Mouse (Mus musculus): ENCODE results near the gene Wnk4.

Gene Wnk4

DNA sequence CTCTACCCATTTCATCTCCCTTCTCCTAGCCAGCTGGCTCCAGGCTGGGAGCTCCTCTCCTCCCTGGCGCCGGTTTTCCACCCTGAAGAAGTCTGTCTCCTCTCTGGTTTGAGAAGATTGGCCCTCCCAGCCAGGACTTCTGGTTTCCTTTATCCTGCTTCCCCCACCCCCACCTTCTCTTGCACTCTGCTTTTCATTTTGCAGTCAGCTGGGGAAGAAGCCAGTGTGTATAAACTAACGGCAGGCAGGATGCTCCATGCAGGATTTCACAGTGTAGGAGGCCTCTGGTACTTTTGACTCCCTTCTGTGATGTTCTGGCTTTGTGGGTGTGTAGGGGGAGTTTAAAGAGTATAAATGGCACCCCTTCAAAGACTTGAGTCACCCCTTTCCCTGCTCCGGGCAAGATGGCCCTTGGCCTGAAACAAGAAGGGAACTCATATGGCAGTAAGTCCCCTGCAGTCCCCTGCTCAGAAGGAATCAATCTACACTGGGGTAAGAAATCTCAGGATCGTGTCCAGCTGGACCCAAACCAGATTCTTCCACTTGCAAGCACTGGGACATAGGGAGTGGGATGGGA lies 22.2 kb upstream of the Wnk4 start:
- no peak for DNase-seq (ENCODE audit: low read depth, low spot score)

DNA sequence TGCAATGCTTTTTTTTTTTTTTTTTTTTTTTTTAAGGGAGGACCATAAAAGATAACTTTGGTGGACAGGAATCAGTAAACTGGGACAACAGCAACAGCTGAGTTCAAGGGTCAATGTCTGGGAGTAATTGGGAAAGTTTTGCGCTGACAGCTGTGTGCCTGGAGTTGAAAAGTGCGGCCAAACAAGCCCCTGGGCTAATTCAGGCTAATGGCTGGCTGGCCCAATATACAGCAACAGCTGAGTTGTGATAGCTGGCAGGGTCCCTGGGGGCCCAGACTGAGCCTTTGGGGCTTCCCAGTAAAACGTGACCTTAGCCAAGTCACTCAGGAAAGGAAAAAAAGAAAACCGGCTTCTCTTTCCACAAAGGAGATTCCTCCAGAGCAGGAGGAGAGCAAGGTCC lies 15.3 kb upstream of the Wnk4 start:
- no peak for DNase-seq (ENCODE audit: low read depth, low spot score)

- DNase-seq (ENCODE audit: low read depth, low spot score) = no peak
Observed at GRCm38 (mm10) chr11:101245855-101246701, 14.3 kb upstream of the Wnk4 start, which contains the start of gene Ramp2. TSS of gene Ramp2 (plus strand) at chr11:101246028.

GRCm38 (mm10) chr11:101246702-101247012 lies 13.7 kb upstream of the Wnk4 start:
- DNase-seq (ENCODE audit: low read depth, low spot score) = no peak

DNA sequence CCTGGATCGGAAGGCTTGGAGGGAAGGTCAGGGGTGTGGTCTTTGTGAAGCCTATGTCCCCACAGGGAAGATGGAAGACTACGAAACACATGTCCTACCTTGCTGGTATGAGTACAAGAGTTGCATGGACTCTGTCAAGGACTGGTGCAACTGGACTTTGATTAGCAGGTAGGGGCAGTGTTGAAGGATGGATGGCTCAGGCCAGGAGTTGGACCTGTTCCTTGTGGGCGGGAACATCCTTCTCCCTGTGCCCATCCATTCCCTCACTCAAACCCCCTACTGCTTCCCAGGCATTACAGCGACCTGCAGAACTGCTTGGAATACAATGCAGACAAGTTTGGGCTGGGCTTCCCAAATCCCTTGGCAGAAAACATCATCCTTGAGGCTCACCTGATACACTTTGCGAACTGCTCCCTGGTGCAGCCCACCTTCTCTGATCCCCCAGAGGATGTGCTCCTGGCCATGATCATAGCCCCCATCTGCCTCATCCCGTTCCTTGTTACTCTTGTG lies 12.8 kb upstream of the Wnk4 start:
- no peak for DNase-seq (ENCODE audit: low read depth, low spot score)

DNA sequence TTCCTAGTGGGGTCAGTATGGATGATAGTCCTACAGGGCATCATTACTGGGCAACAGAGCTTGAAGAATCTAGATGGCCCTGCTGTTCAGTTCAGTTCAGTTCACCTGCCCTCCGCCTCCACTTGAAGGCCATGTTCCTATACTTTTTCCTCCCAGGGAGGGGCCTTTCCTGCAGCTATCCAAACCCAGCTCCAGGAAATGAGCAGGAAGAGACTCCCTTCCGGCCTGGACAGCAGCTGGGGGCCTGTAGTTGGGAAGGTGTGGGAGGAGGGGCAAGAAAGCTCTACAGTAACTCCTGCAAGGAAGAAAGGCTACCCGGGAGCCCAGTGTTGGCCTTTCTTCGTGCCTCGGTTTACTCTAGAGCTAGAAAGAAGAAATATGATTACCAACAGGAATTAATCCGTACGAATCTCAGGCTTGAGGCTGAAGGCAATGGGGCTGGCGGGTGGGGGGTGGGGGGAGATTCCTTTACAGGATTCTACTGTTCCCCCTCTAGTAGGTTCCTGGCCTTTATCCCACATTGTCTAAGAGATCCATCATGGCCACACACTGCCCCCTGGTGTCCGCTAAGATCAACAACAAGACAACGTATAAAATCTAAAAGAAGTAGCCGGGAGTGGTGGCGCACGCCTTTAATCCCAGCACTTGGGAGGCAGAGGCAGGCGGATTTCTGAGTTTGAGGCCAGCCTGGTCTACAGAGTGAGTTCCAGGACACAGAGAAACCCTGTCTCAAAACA lies 11.9 kb upstream of the Wnk4 start:
- peak; percentile 79 for DNase-seq (ENCODE audit: low read depth, low spot score)

DNA sequence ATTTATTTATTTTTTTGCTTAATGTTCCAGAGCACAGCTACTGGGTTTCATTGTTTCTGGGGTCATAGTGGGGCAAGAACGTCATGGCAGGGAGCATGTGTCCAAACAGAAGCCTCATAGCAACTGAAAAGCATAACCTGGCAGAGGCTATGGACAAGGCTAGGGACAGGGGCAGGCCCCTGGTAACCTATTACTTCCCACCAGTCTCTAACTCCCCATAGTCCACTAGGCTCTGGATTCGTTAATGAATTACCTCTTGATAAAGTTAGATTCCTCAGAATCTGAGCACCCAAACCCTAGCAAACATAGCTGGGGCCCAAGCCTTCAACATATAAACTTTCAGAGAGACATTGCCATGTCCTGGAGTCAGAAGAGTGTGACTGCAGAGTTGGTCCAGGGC lies 9.3 kb upstream of the Wnk4 start:
- DNase-seq (ENCODE audit: low read depth, low spot score) = no peak

GRCm38 (mm10) chr11:101252941-101253340 lies 7.4 kb upstream of the Wnk4 start:
- DNase-seq (ENCODE audit: low read depth, low spot score) = no peak

- peak; percentile 67 for DNase-seq (ENCODE audit: low read depth, low spot score)
Observed at GRCm38 (mm10) chr11:101253613-101254389, 6.6 kb upstream of the Wnk4 start, which contains the start of gene Vps25. TSS of gene Vps25 (plus strand) at chr11:101253707.

DNA sequence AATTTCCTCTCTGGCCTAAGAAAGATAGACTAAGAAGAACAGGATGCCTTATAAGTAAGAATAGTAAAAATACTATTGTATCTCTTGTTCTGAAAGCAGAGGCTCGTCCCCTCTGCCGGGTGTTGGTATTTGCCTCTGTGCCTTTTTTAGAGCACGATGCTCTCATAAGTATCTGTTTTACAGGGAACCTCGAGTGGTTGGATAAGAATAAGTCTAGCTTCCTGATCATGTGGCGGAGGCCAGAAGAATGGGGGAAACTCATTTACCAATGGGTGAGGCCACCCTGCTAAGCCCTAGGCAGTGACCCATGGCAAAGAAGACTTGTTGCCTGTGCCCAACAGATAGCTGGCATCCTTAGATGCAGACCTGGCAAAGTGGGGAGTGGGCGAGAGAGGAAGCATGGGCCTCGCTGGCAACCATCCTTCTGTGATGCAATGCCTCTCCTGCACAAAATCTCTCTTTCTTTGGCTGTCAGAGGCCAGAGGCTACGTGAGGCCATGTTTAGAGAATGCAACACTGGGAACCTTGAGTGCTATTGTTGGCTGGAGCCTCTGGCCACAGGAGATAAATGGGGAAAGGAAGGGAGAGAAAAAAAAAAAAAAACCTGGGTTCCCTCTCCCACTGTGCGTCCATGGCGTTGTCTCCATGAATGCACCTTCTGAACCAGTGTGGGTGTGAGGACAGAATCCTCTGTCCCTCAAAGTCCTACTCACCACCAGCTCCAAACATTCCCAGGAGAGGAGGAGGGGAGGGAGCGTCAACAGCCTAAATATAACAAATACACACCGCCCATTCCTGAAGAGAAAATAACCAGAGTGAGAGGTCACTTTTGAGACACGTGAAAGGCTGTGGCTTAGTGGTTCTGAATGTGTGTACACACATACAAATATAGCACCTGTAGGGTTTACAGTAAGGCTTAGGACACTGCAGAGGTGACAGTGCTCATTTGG lies 4.3 kb upstream of the Wnk4 start:
- no peak for DNase-seq (ENCODE audit: low read depth, low spot score)

- DNase-seq (ENCODE audit: low read depth, low spot score) = no peak
Observed at GRCm38 (mm10) chr11:101259261-101259712, 1.1 kb upstream of the Wnk4 start.

DNA sequence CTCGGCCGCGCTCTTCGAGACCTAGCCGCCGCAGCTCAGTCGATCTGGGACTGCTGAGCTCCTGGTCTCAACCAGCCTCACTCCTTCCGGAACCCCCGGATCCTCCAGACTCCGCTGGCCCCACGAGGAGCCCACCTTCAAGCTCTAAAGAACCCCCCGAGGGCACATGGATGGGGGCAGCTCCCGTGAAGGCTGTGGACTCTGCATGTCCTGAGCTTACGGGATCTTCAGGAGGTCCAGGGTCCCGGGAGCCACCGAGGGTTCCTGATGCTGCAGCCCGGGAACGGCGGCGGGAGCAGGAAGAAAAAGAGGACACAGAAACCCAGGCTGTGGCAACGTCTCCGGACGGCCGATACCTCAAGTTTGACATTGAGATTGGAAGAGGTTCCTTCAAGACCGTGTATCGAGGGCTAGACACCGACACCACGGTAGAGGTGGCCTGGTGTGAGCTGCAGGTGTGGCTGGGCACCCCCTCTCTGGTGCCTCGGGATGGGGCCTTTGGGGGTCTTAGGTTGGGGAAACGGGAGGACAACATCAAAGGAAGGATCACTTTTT lies 536 bp downstream of the Wnk4 start:
- no peak for DNase-seq (ENCODE audit: low read depth, low spot score)

- no peak for DNase-seq (ENCODE audit: low read depth, low spot score)
Observed at GRCm38 (mm10) chr11:101262272-101262967, 2.1 kb downstream of the Wnk4 start.

DNA sequence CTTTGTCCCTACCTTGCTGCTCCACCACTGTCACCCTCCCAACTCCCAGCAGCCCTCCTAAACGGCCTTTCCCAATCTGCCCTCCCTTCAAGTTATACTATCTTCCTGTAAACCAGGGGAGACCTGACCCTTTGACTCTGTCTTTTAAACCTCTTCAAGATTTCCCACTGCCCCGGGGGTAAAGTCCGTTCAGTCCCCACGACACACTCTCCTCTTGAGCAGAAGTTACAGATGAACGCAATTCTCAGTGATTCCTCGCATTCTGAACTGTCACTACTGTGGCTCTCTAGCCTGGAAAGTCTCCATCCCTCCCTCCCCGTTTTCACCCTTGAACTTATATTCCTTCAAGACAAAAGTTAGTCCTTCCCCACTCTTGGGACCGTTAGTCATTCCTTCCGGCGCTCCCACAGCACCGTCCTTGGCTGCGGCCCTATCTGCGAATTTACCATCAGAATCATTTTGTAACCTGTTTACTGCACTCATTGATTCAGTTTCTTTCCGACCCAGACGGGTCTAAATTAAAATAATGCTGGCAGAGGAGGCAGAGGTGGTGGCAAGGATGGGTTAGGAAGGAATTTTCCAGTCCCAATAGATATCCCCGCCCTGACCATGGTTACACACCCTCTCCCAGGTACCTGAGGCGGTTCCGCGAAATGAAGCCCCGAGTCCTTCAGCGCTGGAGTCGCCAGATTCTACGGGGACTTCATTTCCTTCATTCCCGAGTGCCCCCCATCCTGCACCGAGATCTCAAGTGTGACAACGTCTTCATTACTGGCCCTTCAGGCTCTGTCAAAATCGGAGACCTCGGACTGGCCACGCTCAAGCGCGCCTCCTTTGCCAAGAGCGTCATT lies 3.0 kb downstream of the Wnk4 start:
- no peak for DNase-seq (ENCODE audit: low read depth, low spot score)

GRCm38 (mm10) chr11:101263989-101264280 lies 3.6 kb downstream of the Wnk4 start:
- DNase-seq (ENCODE audit: low read depth, low spot score) = no peak

GRCm38 (mm10) chr11:101264954-101265471 lies 4.6 kb downstream of the Wnk4 start:
- no peak for DNase-seq (ENCODE audit: low read depth, low spot score)

DNA sequence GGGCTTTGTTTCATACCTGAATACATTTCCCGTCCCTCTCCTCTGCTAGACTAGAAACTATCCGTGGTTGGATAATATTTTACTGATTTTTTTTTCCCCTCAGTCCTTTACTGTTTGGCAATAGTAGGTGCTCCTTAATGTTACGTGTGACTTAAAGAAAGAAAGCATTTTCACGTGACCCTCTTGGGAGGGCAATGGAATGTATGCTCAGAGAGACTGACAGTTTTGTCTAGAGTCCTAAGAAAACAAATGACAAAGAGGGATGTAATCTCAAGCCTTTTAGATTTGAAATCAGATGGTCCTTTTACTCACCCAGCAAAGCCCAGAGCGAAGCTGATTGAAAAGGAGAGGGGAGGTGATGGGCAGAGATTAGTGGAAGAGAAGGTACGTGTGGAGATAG lies 5.5 kb downstream of the Wnk4 start:
- no peak for DNase-seq (ENCODE audit: low read depth, low spot score)

- no peak for DNase-seq (ENCODE audit: low read depth, low spot score)
Observed at GRCm38 (mm10) chr11:101269577-101270116, 9.3 kb downstream of the Wnk4 start.
